Mouse (Mus musculus) T-cell, adult 2 months (primary cell): Measurements from ENCODE around the gene Htra3.

Experiments used
- DNase-seq: peaks from one replicate; pipeline ENCODE4 v3.0.0; 2022; ENCODE audit warnings: low spot score

Gene Htra3

DNA sequence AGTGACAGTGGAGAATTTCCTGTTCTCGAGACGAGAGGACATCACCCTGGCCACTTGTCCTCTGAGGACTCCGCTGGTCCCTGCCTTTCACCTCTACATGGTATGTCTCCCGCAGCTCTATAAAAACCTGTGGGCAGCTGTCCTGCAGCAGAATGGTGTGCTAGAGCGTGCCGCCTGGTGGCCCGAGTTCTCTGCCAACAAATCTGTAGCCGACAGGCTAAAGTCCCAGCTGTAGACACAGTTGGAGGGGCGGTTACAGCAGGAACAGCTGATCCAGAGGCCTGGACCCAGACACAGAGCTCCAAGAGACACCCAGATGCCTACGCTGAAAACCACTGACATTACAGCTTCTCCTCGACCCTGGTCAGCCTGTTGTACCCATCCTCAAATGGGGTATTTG lies 67.7 kb downstream of the Htra3 start:
- no peak for DNase-seq

GRCm38 (mm10) chr5:35611170-35611569 lies 68.4 kb downstream of the Htra3 start:
- no peak for DNase-seq

- DNase-seq = no peak
These were observed 69.2 kb downstream of the Htra3 start for GRCm38 (mm10) chr5:35610381-35610780.

DNA sequence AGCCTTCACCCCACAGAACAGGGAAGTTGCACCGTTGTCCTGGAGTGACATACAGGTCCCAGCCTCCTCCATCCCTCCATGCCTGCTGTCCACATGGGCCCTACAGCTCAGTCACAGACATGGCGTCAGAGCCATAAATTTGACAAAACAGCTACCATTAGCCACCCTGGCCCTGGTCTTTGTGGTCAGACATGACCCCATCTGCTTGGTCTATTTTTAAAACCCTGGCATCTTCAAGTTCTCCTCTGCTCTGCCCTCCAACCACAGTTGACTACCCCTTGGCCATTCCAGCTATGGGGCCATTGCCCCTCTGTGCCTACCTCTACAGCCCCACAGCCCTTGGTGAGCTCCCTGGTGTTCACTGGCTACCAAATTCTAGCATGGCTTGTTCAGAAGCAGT lies 69.6 kb downstream of the Htra3 start:
- DNase-seq = no peak

DNA sequence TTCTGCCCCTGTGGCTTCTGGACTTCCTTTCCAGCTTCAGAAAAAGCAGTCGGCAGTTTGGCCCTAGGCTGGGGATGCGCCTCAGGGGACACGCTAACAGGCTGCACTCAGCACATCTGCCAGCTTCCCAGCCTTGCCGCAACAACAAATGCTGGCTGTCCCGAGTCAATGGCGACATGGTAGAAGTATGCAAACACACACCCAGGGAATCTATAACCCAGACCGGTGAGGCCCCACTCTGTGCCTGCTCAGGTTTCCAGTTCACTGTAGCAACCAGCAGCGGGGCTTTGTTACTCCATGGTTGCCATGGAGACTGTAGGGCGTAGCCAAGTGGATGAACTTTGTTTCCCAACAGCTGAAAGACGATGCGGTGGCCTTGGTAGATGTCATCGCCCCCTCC lies 70.2 kb downstream of the Htra3 start:
- no peak for DNase-seq

- DNase-seq = no peak
These were observed 71.0 kb downstream of the Htra3 start for GRCm38 (mm10) chr5:35608559-35608958.

DNA sequence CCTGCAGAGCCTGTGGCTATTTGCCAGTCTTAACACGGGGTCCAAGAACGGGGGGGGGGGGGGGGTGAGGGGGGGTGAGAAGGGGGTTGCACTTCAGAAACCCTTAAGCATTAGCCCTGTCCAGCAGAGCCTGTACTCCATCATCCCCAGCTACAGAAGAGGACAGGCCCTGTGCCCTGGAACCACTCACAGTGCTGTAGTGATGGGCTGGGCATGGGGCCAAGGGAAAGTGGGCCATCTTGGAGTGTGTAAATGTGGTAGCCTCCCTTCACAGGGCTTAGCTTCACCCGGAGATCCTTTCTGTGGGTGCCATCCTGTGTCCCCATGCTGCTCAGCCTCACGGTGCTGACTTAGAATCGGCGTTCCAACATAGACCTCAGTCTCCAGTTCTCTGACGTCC lies 71.8 kb downstream of the Htra3 start:
- DNase-seq = no peak

- no peak for DNase-seq
These were observed 72.8 kb downstream of the Htra3 start for GRCm38 (mm10) chr5:35606800-35607199.

- DNase-seq = no peak
These were observed 74.2 kb downstream of the Htra3 start for GRCm38 (mm10) chr5:35605355-35605754.
